Mouse (Mus musculus) ES-Bruce4 (cell line): ENCODE data around the gene Abcb1b.

ENCODE experiments used
- CTCF ChIP-seq: IDR thresholded peaks from one replicate; pipeline ENCODE4 v1.8.1; 2011; ENCODE audit warnings: low read depth, low read length
- EP300 ChIP-seq: IDR thresholded peaks from 2 replicates; pipeline ENCODE4 v1.6.1; 2011; ENCODE audit warnings: low read depth, low read length; ENCODE audit not compliant: insufficient read depth
- POLR2A ChIP-seq: IDR thresholded peaks from one replicate; pipeline ENCODE4 v1.8.1; 2011; ENCODE audit warnings: low read length; ENCODE audit not compliant: insufficient read depth

DNA sequence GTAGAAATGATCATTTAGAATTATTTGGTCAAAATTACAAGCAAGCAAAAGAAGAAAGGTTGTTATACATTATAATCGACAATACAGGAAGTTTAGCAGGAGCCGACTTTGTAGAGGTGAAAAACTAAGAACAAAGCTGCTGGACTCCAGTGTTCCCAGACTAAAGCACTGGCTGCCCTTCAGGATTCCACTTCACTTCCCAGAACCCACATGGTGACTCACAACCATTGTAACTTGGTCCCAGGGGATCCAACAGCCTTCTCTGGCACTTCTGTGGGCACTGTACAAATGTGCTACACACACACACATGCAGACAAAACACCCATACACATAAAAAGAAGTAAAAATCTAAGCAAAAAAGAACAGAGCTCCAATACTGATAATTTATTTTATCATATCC lies 19.2 kb upstream of the Abcb1b start:
- TF ChIP-seq CTCF (no peak), POLR2A (no peak), EP300 (no peak)
